Mouse (Mus musculus) stomach, embryonic 16.5 days (tissue): ENCODE measurements around the gene D430042O09Rik. TPM values are rescaled to one million over a fixed set of nuclear protein-coding genes. Genes with fewer than 3 reads are reported as not detected.
A peak's percentile ranks its signal among the peaks of the same experiment; 100 is the strongest.

Experiments used
- ATAC-seq: fragments of 200-750 bp; cut with Nextera tagmentation; 2 replicates; pipeline ENCODE4 v1.8.0; 2017; ENCODE audit warnings: moderate number of reproducible peaks, moderate TSS enrichment; ENCODE audit not compliant: insufficient read depth, low FRiP score
- H3K27ac ChIP-seq: fragments of 300-500 bp; sonication (generic); 2 replicates; pipeline ENCODE4 v1.5.1; 2014; ENCODE audit warnings: low read length
- H3K27me3 ChIP-seq: fragments of 300-500 bp; sonication (generic); 2 replicates; pipeline ENCODE4 v1.6.1; 2014; ENCODE audit warnings: low read length, control low read depth, mixed read lengths; ENCODE audit not compliant: control insufficient read depth, insufficient read depth
- H3K36me3 ChIP-seq: fragments of 300-500 bp; sonication (generic); 2 replicates; pipeline ENCODE4 v1.6.1; 2014; ENCODE audit warnings: low read length; ENCODE audit not compliant: control insufficient read depth, insufficient read depth
- H3K4me1 ChIP-seq: fragments of 300-500 bp; sonication (generic); 2 replicates; pipeline ENCODE4 v1.6.1; 2014; ENCODE audit warnings: low read length, control low read depth, mixed read lengths; ENCODE audit not compliant: control insufficient read depth, insufficient read depth
- H3K4me2 ChIP-seq: fragments of 300-500 bp; sonication (generic); 2 replicates; pipeline ENCODE4 v1.6.1; 2014; ENCODE audit warnings: low read depth, low read length, mixed read lengths
- H3K4me3 ChIP-seq: fragments of 300-500 bp; sonication (generic); replicated peaks from 2 replicates; pipeline ENCODE4 v1.5.1; 2014; ENCODE audit warnings: mild to moderate bottlenecking, low read length
- H3K9ac ChIP-seq: fragments of 300-500 bp; sonication (generic); 2 replicates; pipeline ENCODE4 v1.6.1; 2014; ENCODE audit warnings: low read length
- H3K9me3 ChIP-seq: fragments of 300-500 bp; sonication (generic); replicated peaks from 2 replicates; pipeline ENCODE4 v1.6.1; 2016; ENCODE audit warnings: low read length, control low read depth; ENCODE audit not compliant: control insufficient read depth
- WGBS: fragments of 180-500 bp; shearing (Covaris S2); extraction: QIAGEN DNeasy Blood & Tissue Kit; methylation state at CpG from one replicate; pipeline ENCODE4 v1.1.7; 2014; 5-methylcytosine and 5-hydroxymethylcytosine counted together
- polyA plus RNA-seq: library from polyadenylated mRNA; unstranded; fragments of >200 nt; fragmentation: Nextera tagmentation; extraction: Ambion mirVana; gene quantifications from 2 replicates; pipeline ENCODE4 v1.2.1, GENCODE M21; 2015

The D430042O09Rik gene
- polyA plus RNA-seq, 1 experiment from 2014 or later = 8.5 TPM

DNA sequence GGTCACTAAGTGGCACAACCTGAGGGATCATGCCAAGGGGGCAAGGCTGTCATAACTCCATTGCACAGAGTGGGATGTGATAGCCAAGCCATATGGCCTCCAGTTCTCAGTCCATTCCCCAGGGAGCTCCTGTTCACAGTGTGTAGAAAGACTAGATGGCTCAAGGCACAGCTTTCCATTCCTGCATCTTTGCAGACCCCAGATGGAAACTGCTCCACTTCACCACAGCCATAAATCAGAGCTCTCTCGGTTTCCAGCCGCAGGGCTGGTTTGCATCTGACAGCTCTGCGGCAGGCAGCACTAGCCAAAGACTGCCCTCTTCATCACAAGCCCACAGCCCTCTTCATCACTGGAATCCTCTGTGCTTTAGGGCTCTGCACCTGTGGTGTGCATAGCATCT, 108.0 kb downstream of the D430042O09Rik start:
- Histone ChIP-seq H3K4me1 (no peaks in the 10 kb centered on the region), H3K4me3 (no peak overlapping the region), H3K9ac (no peak overlapping the region), H3K27ac (no peak overlapping the region), H3K36me3 (0 out of 2 replicates have a peak, but pooled peaks cover 4% of the 10 kb centered on the region), H3K4me2 (no peak overlapping the region), H3K27me3 (no peaks in the 10 kb centered on the region), H3K9me3 (no peaks in the 10 kb centered on the region)
- WGBS = 53% methylated on average over 3 of the region's 3 CpGs
- no peak for ATAC-seq

DNA sequence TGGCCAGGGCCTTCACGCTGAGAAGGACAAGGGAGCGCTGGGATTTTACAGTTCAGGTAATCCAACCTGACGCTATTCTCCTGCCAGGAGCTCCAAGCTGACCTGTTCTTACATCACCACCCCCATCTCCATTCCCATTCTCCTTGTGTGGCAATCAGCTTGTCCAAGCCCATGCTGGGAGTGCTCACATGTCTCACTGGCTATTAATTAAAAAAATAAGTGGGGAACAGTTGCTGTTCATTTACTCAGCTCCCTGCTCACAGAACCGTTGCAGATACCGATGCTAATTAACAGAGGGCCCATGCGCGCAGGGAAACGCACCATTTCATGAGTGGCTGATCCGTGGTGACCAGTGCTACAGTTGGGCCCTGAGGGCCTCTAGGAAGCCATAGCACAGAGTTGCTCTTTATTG, 110.6 kb downstream of the D430042O09Rik start:
- no peak overlapping the region for H3K4me3 ChIP-seq
- H3K27me3 ChIP-seq = no peaks in the 10 kb centered on the region
- no peak overlapping the region for H3K9ac ChIP-seq
- no peak for ATAC-seq
- H3K9me3 ChIP-seq = no peaks in the 10 kb centered on the region
- no peaks in the 10 kb centered on the region for H3K4me1 ChIP-seq
- 84% methylated on average over 9 of the region's 9 CpGs for WGBS
- H3K36me3 ChIP-seq = 0 out of 2 replicates have a peak, but pooled peaks cover 2% of the 10 kb centered on the region
- no peak overlapping the region for H3K27ac ChIP-seq
- no peak overlapping the region for H3K4me2 ChIP-seq

DNA sequence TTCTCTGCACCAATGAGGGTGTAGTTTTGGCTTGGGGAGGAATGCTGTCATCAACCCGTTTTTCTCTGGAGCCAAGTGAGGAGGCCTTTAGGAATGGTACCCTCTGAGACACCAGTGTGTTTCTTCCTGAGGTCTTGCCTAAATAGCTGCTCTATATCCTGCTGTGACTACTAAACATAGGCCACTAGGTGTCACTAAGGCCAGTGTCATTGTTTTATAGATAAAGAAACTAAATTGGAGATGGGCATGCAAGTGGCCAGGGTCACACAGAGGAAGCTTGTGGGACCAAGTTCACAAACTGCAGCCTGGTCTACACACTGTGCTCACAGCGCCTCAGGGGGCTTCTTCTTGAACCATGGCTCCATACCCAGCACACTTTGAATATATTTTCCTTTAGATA, 112.5 kb downstream of the D430042O09Rik start:
- no peaks in the 10 kb centered on the region for H3K9me3 ChIP-seq
- no peaks in the 10 kb centered on the region for H3K27me3 ChIP-seq
- H3K9ac ChIP-seq = no peak overlapping the region
- 55% methylated on average over 2 of the region's 2 CpGs for WGBS
- H3K4me1 ChIP-seq = no peaks in the 10 kb centered on the region
- no peaks in the 10 kb centered on the region for H3K36me3 ChIP-seq
- ATAC-seq = no peak
- H3K4me3 ChIP-seq = no peak overlapping the region
- H3K4me2 ChIP-seq = no peak overlapping the region
- H3K27ac ChIP-seq = no peak overlapping the region

DNA sequence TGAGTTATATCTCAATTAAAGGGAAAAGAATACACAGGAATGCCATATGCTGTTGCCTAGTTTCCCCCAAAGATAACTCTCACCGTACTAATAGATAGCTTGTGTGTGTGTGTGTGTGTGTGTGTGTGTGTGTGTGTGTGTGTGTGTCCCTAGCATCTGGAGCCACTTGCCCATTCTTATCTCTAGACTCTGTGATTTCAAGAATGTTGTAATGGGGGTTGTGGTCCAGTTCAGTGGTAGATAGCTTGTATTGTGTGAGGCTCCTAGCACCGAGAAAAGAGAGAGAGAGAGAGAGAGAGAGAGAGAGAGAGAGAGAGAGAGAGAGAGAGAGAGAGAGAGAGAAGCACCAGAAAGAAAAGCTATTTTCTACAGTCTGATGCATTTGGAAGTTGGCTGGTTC, 118.7 kb downstream of the D430042O09Rik start:
- 63% methylated on average over 2 of the region's 2 CpGs for WGBS
- Histone ChIP-seq H3K9ac (no peak overlapping the region), H3K9me3 (no peaks in the 10 kb centered on the region), H3K4me3 (no peak overlapping the region), H3K4me1 (peaks cover 18% of the 10 kb centered on the region), H3K36me3 (no peaks in the 10 kb centered on the region), H3K27me3 (no peaks in the 10 kb centered on the region), H3K27ac (no peak overlapping the region), H3K4me2 (no peak overlapping the region)
- ATAC-seq = no peak

DNA sequence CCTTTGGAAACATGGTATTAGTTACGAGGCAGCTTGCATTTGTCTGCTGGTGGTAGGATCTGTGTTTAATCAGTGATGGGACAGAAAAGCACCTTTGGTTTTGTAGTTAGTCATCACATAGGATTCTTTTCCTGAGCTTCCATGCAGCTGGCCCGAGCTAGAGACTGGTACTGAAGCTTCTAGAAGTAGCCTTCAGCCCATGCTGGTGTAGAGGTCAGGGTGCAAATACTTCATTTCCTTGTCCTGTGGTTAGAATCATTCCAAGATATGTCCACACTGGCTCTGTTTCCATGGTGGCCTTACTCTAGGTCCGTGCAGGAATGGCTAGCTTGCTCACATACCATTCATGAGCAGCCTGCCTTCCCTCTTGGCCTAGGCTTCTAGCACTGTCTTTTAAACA, 119.2 kb downstream of the D430042O09Rik start:
- ATAC-seq = no peak
- WGBS = 65% methylated on average over 3 of the region's 3 CpGs
- Histone ChIP-seq H3K4me2 (no peak overlapping the region), H3K4me3 (no peak overlapping the region), H3K27ac (no peak overlapping the region), H3K9ac (no peak overlapping the region), H3K4me1 (peaks cover 18% of the 10 kb centered on the region), H3K27me3 (no peaks in the 10 kb centered on the region), H3K9me3 (no peaks in the 10 kb centered on the region), H3K36me3 (no peaks in the 10 kb centered on the region)

DNA sequence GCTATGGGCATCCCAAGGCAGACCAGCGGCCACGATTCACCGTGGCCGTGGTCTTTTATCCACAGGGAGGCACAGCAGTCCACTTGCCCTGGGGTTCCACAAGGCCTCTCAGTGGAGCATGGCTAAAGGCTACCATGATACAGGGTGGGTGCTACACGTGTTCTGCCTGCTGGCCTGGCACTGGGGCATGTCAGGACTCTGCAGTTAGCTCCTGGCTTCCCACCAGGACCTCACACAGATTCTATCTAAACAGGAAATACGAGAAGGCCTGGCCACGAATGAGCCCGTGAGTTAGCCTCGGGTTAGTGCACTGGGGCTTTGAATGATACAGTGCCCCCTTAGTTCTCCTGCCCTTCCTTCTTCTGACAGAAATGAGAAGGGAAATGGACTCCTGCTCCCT, 119.7 kb downstream of the D430042O09Rik start:
- peak; percentile 29; the same call in 1 of the 2 replicates for ATAC-seq

DNA sequence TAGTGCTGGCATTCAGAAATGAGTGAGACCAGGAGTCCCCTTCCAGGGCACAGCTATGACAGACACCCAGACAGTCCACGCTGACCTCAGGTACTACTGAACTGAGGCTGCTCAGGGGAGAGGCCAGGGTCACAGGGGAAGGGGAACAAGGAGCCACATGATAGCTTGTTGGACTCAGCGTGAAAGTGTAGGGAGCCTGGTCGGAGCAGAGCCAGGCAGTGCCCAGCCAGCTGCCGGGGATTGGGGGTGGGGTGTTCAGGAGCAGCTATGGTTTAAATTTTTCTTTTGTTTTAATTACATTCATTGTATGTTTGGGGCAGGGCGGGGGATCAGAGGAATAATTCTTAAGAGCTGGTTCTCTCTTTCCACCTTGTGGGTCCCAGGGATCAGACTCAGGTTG, 120.9 kb downstream of the D430042O09Rik start:
- 68% methylated on average over 5 of the region's 5 CpGs for whole genome bisulfite sequencing
- no peak overlapping the region for H3K9ac ChIP-seq
- H3K4me1 ChIP-seq = peaks cover 18% of the 10 kb centered on the region
- no peak for ATAC-seq
- no peaks in the 10 kb centered on the region for H3K27me3 ChIP-seq
- no peaks in the 10 kb centered on the region for H3K9me3 ChIP-seq
- H3K4me2 ChIP-seq = no peak overlapping the region
- H3K36me3 ChIP-seq = no peaks in the 10 kb centered on the region
- H3K4me3 ChIP-seq = no peak overlapping the region
- H3K27ac ChIP-seq = no peak overlapping the region

More for the DNA sequence above, 119.7 kb downstream of the D430042O09Rik start:
- Histone ChIP-seq H3K27me3 (no peaks in the 10 kb centered on the region), H3K36me3 (no peaks in the 10 kb centered on the region), H3K9me3 (no peaks in the 10 kb centered on the region), H3K27ac (no peak overlapping the region), H3K4me2 (no peak overlapping the region), H3K9ac (no peak overlapping the region), H3K4me3 (no peak overlapping the region), H3K4me1 (peaks cover 18% of the 10 kb centered on the region)
- WGBS = 54% methylated on average over 9 of the region's 9 CpGs

DNA sequence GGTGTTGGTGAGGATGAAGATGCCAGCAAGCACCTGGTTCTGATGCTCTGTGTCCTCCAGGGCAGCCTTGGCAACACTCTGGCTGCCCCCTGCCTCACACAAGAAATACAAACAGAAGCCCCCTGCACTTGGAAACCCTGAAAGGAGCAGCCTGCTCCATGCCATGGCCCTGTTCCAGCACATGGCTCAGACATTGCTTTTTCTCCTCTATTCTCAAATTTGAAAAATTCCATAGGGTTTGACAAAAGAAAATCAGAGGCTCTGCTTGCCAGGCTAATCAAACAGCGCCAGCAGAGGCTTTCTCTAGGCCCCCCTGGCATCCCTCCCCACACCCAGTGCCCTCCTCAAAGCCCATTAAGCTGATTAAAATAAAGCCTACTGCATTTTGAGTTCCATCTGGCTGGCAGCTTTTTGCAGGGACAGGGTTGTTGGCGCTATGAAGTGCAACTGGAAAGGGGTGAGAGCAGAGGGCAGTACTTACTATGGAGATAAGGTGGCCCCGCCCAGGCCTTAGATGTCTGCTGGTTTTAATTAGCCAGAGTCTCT, 121.5 kb downstream of the D430042O09Rik start:
- no peak overlapping the region for H3K27ac ChIP-seq
- no peaks in the 10 kb centered on the region for H3K36me3 ChIP-seq
- H3K4me3 ChIP-seq = no peak overlapping the region
- no peaks in the 10 kb centered on the region for H3K9me3 ChIP-seq
- no peak; the same call in 1 of the 2 replicates for ATAC-seq
- H3K4me1 ChIP-seq = peaks cover 18% of the 10 kb centered on the region
- no peak overlapping the region for H3K9ac ChIP-seq
- WGBS = 55% methylated on average over 3 of the region's 3 CpGs
- no peak overlapping the region for H3K4me2 ChIP-seq
- no peaks in the 10 kb centered on the region for H3K27me3 ChIP-seq

DNA sequence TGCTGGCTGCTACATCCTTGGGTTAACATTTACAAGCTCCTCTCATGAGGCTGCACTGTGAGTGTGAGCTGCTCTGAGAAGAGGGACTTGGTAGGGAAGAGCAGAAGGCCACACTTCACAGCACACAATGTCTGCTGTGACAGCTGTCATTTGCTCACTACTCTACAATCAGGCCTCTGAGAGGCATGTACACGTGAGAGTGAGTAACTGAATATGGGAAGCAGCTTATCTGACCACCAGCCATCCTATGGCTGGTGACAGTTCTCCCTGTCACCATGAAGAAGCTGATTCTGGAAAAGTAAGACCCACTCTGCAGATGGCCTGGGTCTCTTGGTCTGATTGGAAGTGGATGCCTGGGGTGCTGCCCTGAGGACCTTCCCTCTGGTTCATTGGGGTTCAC, 125.1 kb downstream of the D430042O09Rik start:
- ATAC-seq = no peak
- H3K27ac ChIP-seq = no peak overlapping the region
- no peak overlapping the region for H3K4me2 ChIP-seq
- no peaks in the 10 kb centered on the region for H3K9me3 ChIP-seq
- no peaks in the 10 kb centered on the region for H3K27me3 ChIP-seq
- WGBS = 50% methylated on average over 1 of the region's 1 CpGs
- H3K4me1 ChIP-seq = peaks cover 10% of the 10 kb centered on the region
- H3K36me3 ChIP-seq = no peaks in the 10 kb centered on the region
- no peak overlapping the region for H3K4me3 ChIP-seq
- no peak overlapping the region for H3K9ac ChIP-seq
